In genomic region chr9:64794448-64795420, GRCm38 (mm10) we compare ENCODE assay signal across 15 mouse cellular contexts. TPM values are rescaled to one million over a fixed set of nuclear protein-coding genes. Genes with fewer than 3 reads are reported as not detected.
DNase-seq lines count a peak whose midpoint lies in the region; ATAC-seq and TF ChIP-seq lines count a peak whose summit lies in the region.
"Had no signal": no experiment of that assay in that cellular context is flagged by ENCODE, and none has a peak within 500 bp of the region (broad histone marks: within the 10 kb centered on the region; RNA-seq: fewer than 3 reads in every experiment).

No protein-coding gene starts in this region.

- TF ChIP-seq EP300 in CH12.LX (IDR thresholded peaks at IDR 0.05; ENCODE audit: low read length), result no peak; the same call in 1 of the 2 replicates
- peak; percentile 76 for TF ChIP-seq EP300 in lung, postnatal 0 days (IDR thresholded peaks at IDR 0.05)

- peaks cover 20% of the 10 kb centered on the region for H3K4me1 ChIP-seq in embryonic facial prominence, embryonic 14.5 days (ENCODE audit: control insufficient read depth, insufficient read depth, low read length)
- H3K4me1 ChIP-seq in embryonic facial prominence, embryonic 10.5 days, result 0 out of 2 replicates have a peak, but pooled peaks cover 7% of the 10 kb centered on the region
- H3K4me1 ChIP-seq in CH12.LX (ENCODE audit: control insufficient read depth in 1 of 2, insufficient read depth in 2 of 2), result peaks cover 11 to 83% of the 10 kb centered on the region in 2 experiments; a peak in 3 of 4 replicates
- H3K4me1 ChIP-seq in liver, adult 2 months (ENCODE audit: control insufficient read depth, insufficient read depth, low read length), result peaks cover 19% of the 10 kb centered on the region
- no peaks in the 10 kb centered on the region for H3K4me1 ChIP-seq in lung, postnatal 0 days (ENCODE audit: insufficient read depth, low read depth, low read length)
- no peaks in the 10 kb centered on the region for H3K4me1 ChIP-seq in hindbrain, embryonic 16.5 days (ENCODE audit: control insufficient read depth, insufficient read depth, low read depth, low read length)
- H3K4me1 ChIP-seq in hindbrain, embryonic 10.5 days (replicated peaks), result no peaks in the 10 kb centered on the region
- H3K4me1 ChIP-seq: forebrain, embryonic 10.5 days had no signal

- peak in 1 of 2 experiments; percentile 61; a peak in 2 of 4 replicates for TF ChIP-seq CTCF in CH12.LX (conservative IDR thresholded peaks at IDR 0.05 in 1 of 2, IDR thresholded peaks at IDR 0.05 in 1 of 2; ENCODE audit: low read depth in 2 of 2, low read length in 2 of 2)
- TF ChIP-seq CTCF in liver, adult 2 months (IDR thresholded peaks at IDR 0.05; ENCODE audit: low read depth, low read length), result 0 out of 2 replicates have a peak, but pooled peaks have one; percentile 10
- TF ChIP-seq CTCF in lung, postnatal 0 days (IDR thresholded peaks at IDR 0.05), result peak; percentile 29

- H3K79me2 ChIP-seq in CH12.LX (replicated peaks; ENCODE audit: control insufficient read depth, extremely low read depth, insufficient read depth, poor library complexity, severe bottlenecking), result no peaks in the 10 kb centered on the region
- H3K79me2 ChIP-seq in liver, adult 2 months (ENCODE audit: control insufficient read depth, insufficient read depth, low read length), result no peaks in the 10 kb centered on the region

- H3K36me3 ChIP-seq in embryonic facial prominence, embryonic 14.5 days (ENCODE audit: control insufficient read depth, insufficient read depth, low read length), result no peaks in the 10 kb centered on the region
- no peaks in the 10 kb centered on the region for H3K36me3 ChIP-seq in embryonic facial prominence, embryonic 10.5 days (replicated peaks)
- no peaks in the 10 kb centered on the region for H3K36me3 ChIP-seq in CH12.LX (replicated peaks in 1 of 2; ENCODE audit: control insufficient read depth in 1 of 2, insufficient read depth in 1 of 2, low read length in 1 of 2)
- no peaks in the 10 kb centered on the region for H3K36me3 ChIP-seq in liver, adult 2 months (ENCODE audit: control insufficient read depth, insufficient read depth, low read length)
- H3K36me3 ChIP-seq in lung, postnatal 0 days (ENCODE audit: insufficient read depth, low read length), result no peaks in the 10 kb centered on the region
- H3K36me3 ChIP-seq in hindbrain, embryonic 16.5 days (ENCODE audit: control insufficient read depth, insufficient read depth, low read length), result no peaks in the 10 kb centered on the region
- H3K36me3 ChIP-seq in hindbrain, embryonic 10.5 days, result no peaks in the 10 kb centered on the region
- H3K36me3 ChIP-seq: forebrain, embryonic 10.5 days had no signal

- dilution Hi-C loops in CH12.LX (cut with MboI; ENCODE audit: extremely low pct_ligation_motif_present, extremely low pct_unique_long_range_greater_than_20kb, low sequenced_read_pairs), result no loop called here

- in situ Hi-C loops in CH12.LX (cut with MboI; ENCODE audit: low pct_ligation_motif_present, low pct_unique_long_range_greater_than_20kb, low sequenced_read_pairs), result no loop called here

- H3K9ac ChIP-seq in embryonic facial prominence, embryonic 14.5 days (ENCODE audit: low read depth, low read length), result 0 out of 2 replicates have a peak overlapping the region, but pooled peaks have one; percentile 19
- no peak overlapping the region for H3K9ac ChIP-seq in CH12.LX (ENCODE audit: insufficient read depth, low read depth)
- H3K9ac ChIP-seq in liver, adult 2 months (ENCODE audit: low read depth, low read length), result no peak overlapping the region
- no peak overlapping the region for H3K9ac ChIP-seq in lung, postnatal 0 days (replicated peaks; ENCODE audit: low read depth)
- H3K9ac ChIP-seq in hindbrain, embryonic 16.5 days (ENCODE audit: low read depth, low read length), result no peak overlapping the region

- H3K4me2 ChIP-seq in embryonic facial prominence, embryonic 14.5 days (ENCODE audit: low read depth, low read length), result no peak overlapping the region
- no peak overlapping the region for H3K4me2 ChIP-seq in CH12.LX (ENCODE audit: insufficient read depth, low read depth, poor library complexity, severe bottlenecking)
- no peak overlapping the region for H3K4me2 ChIP-seq in lung, postnatal 0 days (replicated peaks; ENCODE audit: low read depth, low read length)
- no peak overlapping the region for H3K4me2 ChIP-seq in hindbrain, embryonic 16.5 days (ENCODE audit: low read length)

- no peaks in the 10 kb centered on the region for H3K9me3 ChIP-seq in embryonic facial prominence, embryonic 14.5 days (ENCODE audit: control insufficient read depth, low read length)
- H3K9me3 ChIP-seq in embryonic facial prominence, embryonic 10.5 days, result no peaks in the 10 kb centered on the region
- H3K9me3 ChIP-seq in CH12.LX (replicated peaks; ENCODE audit: low read length), result peaks cover 5% of the 10 kb centered on the region
- H3K9me3 ChIP-seq in lung, postnatal 0 days (ENCODE audit: low read length), result no peaks in the 10 kb centered on the region
- no peaks in the 10 kb centered on the region for H3K9me3 ChIP-seq in hindbrain, embryonic 16.5 days (ENCODE audit: control insufficient read depth, low read length)
- H3K9me3 ChIP-seq in hindbrain, embryonic 10.5 days, result no peaks in the 10 kb centered on the region
- H3K9me3 ChIP-seq: forebrain, embryonic 10.5 days; megakaryocyte, embryonic 14.5 days had no signal

- no peak overlapping the region for H3K27ac ChIP-seq in embryonic facial prominence, embryonic 14.5 days (replicated peaks; ENCODE audit: low read depth, low read length)
- no peak overlapping the region for H3K27ac ChIP-seq in embryonic facial prominence, embryonic 10.5 days (replicated peaks)
- H3K27ac ChIP-seq in CH12.LX (ENCODE audit: insufficient read depth, low read depth), result no peak overlapping the region
- no peak overlapping the region for H3K27ac ChIP-seq in liver, adult 2 months (replicated peaks; ENCODE audit: insufficient read depth, low read depth, low read length)
- peak overlapping the region; percentile 81 for H3K27ac ChIP-seq in lung, postnatal 0 days (ENCODE audit: low read length)
- no peak overlapping the region for H3K27ac ChIP-seq in hindbrain, embryonic 16.5 days (ENCODE audit: low read depth, low read length)
- no peak overlapping the region for H3K27ac ChIP-seq in hindbrain, embryonic 10.5 days
- H3K27ac ChIP-seq: forebrain, embryonic 10.5 days had no signal

- peak; percentile 32 for TF ChIP-seq RAD21 in CH12.LX (IDR thresholded peaks at IDR 0.05; ENCODE audit: low read depth, low read length)

- TF ChIP-seq POLR2A in CH12.LX (IDR thresholded peaks at IDR 0.05; ENCODE audit: low read depth, low read length), result no peak
- TF ChIP-seq POLR2A in liver, adult 2 months (IDR thresholded peaks at IDR 0.05; ENCODE audit: extremely low read depth, insufficient read depth, low read length), result no peak

- no peak for ATAC-seq in embryonic facial prominence, embryonic 14.5 days (ENCODE audit: low read depth)
- peak; percentile 85 for ATAC-seq in lung, postnatal 0 days
- no peak for ATAC-seq in hindbrain, embryonic 16.5 days
- ATAC-seq: intestine, postnatal 0 days had no signal

- H3K27me3 ChIP-seq in embryonic facial prominence, embryonic 14.5 days (replicated peaks; ENCODE audit: control insufficient read depth, insufficient read depth, low read length), result no peaks in the 10 kb centered on the region
- H3K27me3 ChIP-seq in embryonic facial prominence, embryonic 10.5 days (replicated peaks; ENCODE audit: low read depth, poor library complexity, severe bottlenecking), result no peaks in the 10 kb centered on the region
- no peaks in the 10 kb centered on the region for H3K27me3 ChIP-seq in CH12.LX (replicated peaks)
- H3K27me3 ChIP-seq in liver, adult 2 months (ENCODE audit: control insufficient read depth, insufficient read depth, low read length), result no peaks in the 10 kb centered on the region
- H3K27me3 ChIP-seq in lung, postnatal 0 days (replicated peaks; ENCODE audit: insufficient read depth, low read length), result no peaks in the 10 kb centered on the region
- no peaks in the 10 kb centered on the region for H3K27me3 ChIP-seq in hindbrain, embryonic 16.5 days (replicated peaks; ENCODE audit: control insufficient read depth, insufficient read depth, low read length)
- no peaks in the 10 kb centered on the region for H3K27me3 ChIP-seq in hindbrain, embryonic 10.5 days (ENCODE audit: insufficient read depth, poor library complexity, severe bottlenecking)
- H3K27me3 ChIP-seq: megakaryocyte, embryonic 14.5 days had no signal

- DNase-seq in embryonic facial prominence, embryonic 14.5 days (ENCODE audit: low spot score), result no peak
- DNase-seq in embryonic facial prominence, embryonic 10.5 days (ENCODE audit: low spot score), result no peak
- no peak for DNase-seq in CH12.LX (ENCODE audit: extremely low read depth)
- peak; percentile 84 for DNase-seq in liver, adult 2 months (ENCODE audit: extremely low read depth, low read depth, low spot score)
- DNase-seq in lung, postnatal 0 days (ENCODE audit: low spot score), result peak; percentile 96
- DNase-seq in ovary, postnatal 36 days (ENCODE audit: low spot score), result no peak
- no peak for DNase-seq in hindbrain, embryonic 10.5 days (ENCODE audit: low spot score)
- DNase-seq: adrenal gland, adult 2 months; gastrocnemius, postnatal 10 days; heart, postnatal 10 days; retina, postnatal 1 day had no signal

- no peak overlapping the region for H3K4me3 ChIP-seq in embryonic facial prominence, embryonic 14.5 days (ENCODE audit: low read depth, low read length)
- H3K4me3 ChIP-seq in embryonic facial prominence, embryonic 10.5 days, result no peak overlapping the region
- H3K4me3 ChIP-seq in CH12.LX (replicated peaks in 1 of 3; ENCODE audit: low read depth in 2 of 3, low read length in 2 of 3, poor library complexity in 1 of 3), result no peak overlapping the region
- H3K4me3 ChIP-seq in liver, adult 2 months (ENCODE audit: insufficient read depth, low read depth, low read length), result no peak overlapping the region
- H3K4me3 ChIP-seq in lung, postnatal 0 days (ENCODE audit: low read depth, low read length), result no peak overlapping the region
- H3K4me3 ChIP-seq in hindbrain, embryonic 16.5 days (ENCODE audit: low read length), result no peak overlapping the region
- H3K4me3 ChIP-seq in hindbrain, embryonic 10.5 days, result no peak overlapping the region
- H3K4me3 ChIP-seq: forebrain, embryonic 10.5 days; megakaryocyte, embryonic 14.5 days had no signal

- 44% methylated on average over 6 of the region's 6 CpGs for WGBS in embryonic facial prominence, embryonic 14.5 days
- 75% methylated on average over 6 of the region's 6 CpGs for WGBS in embryonic facial prominence, embryonic 10.5 days
- WGBS in liver, adult 2 months, result 91% methylated on average over 6 of the region's 6 CpGs
- 58% methylated on average over 6 of the region's 6 CpGs for WGBS in lung, postnatal 0 days
- WGBS in hindbrain, embryonic 16.5 days, result 83% methylated on average over 6 of the region's 6 CpGs
- 84% methylated on average over 6 of the region's 6 CpGs for WGBS in hindbrain, embryonic 10.5 days

RNA-seq across cellular contexts. Expression of gene Dennd4a, which starts 16.4 kb away (rescaled TPM):
- 7.5 and 8.9 TPM in 2 replicates for polyA plus RNA-seq in embryonic facial prominence, embryonic 14.5 days (2014; fragmentation: Nextera tagmentation; extraction: Ambion mirVana)
- polyA plus RNA-seq in embryonic facial prominence, embryonic 10.5 days (2016; fragmentation: Nextera tagmentation; extraction: Ambion mirVana), result 8.6 TPM in 2 replicates
- total RNA-seq in CH12.LX (2012; rRNA removed) (24.0 and 37.1 TPM in 2 replicates), CH12.LX (2014; rRNA removed) (18.3 and 22.6 TPM in 2 replicates)
- polyA plus RNA-seq in CH12.LX (2012; ENCODE audit: insufficient read length, low read depth), result 35.8 and 41.1 TPM in 2 replicates
- total RNA-seq in liver, adult 2 months (2014; rRNA removed), result 17.1 and 22.4 TPM in 2 replicates
- polyA plus RNA-seq in liver, adult 2 months (2012; rRNA removed), result 7.0 and 8.0 TPM in 2 replicates
- 6.3 and 7.1 TPM in 2 replicates for polyA plus RNA-seq in lung, postnatal 0 days (2015; fragmentation: Nextera tagmentation; extraction: Ambion mirVana)
- polyA plus RNA-seq in hindbrain, embryonic 16.5 days (2015; fragmentation: Nextera tagmentation; extraction: Ambion mirVana), result 9.2 and 9.3 TPM in 2 replicates
- 8.0 and 8.8 TPM in 2 replicates for polyA plus RNA-seq in hindbrain, embryonic 10.5 days (2016; fragmentation: Nextera tagmentation; extraction: Ambion mirVana)

RNA-seq across cellular contexts. Expression of gene Rab11a, which starts 57.2 kb away (rescaled TPM):
- 401 and 403 TPM in 2 replicates for polyA plus RNA-seq in embryonic facial prominence, embryonic 14.5 days (2014; fragmentation: Nextera tagmentation; extraction: Ambion mirVana)
- 247 and 254 TPM in 2 replicates for polyA plus RNA-seq in embryonic facial prominence, embryonic 10.5 days (2016; fragmentation: Nextera tagmentation; extraction: Ambion mirVana)
- total RNA-seq in CH12.LX (2012; rRNA removed) (86.0 and 109 TPM in 2 replicates), CH12.LX (2014; rRNA removed) (168 TPM in 2 replicates)
- 189 and 193 TPM in 2 replicates for polyA plus RNA-seq in CH12.LX (2012; ENCODE audit: insufficient read length, low read depth)
- 81.2 and 85.2 TPM in 2 replicates for total RNA-seq in liver, adult 2 months (2014; rRNA removed)
- polyA plus RNA-seq in liver, adult 2 months (2012; rRNA removed), result 57.7 and 69.2 TPM in 2 replicates
- polyA plus RNA-seq in lung, postnatal 0 days (2015; fragmentation: Nextera tagmentation; extraction: Ambion mirVana), result 608 and 674 TPM in 2 replicates
- 441 and 466 TPM in 2 replicates for polyA plus RNA-seq in hindbrain, embryonic 16.5 days (2015; fragmentation: Nextera tagmentation; extraction: Ambion mirVana)
- 290 and 299 TPM in 2 replicates for polyA plus RNA-seq in hindbrain, embryonic 10.5 days (2016; fragmentation: Nextera tagmentation; extraction: Ambion mirVana)

Comparison
In these comparisons a context has a peak if more than half of its experiments do, and no peak if none do; other contexts are left out.
1. DNase-seq: peak in liver, adult 2 months (single experiment) and lung, postnatal 0 days (single experiment); none in embryonic facial prominence, embryonic 14.5 days (single experiment), embryonic facial prominence, embryonic 10.5 days (single experiment), CH12.LX (single experiment), ovary, postnatal 36 days (single experiment) and hindbrain, embryonic 10.5 days (single experiment).